ENCODE assay signal across 8 mouse cellular contexts in genomic region chr9:16221885-16222284, GRCm38 (mm10).
DNase-seq lines count a peak whose midpoint lies in the region; ATAC-seq and TF ChIP-seq lines count a peak whose summit lies in the region.

No protein-coding gene starts in this region.

- no peak for ATAC-seq in liver, postnatal 0 days

- no peak for TF ChIP-seq EP300 in liver, postnatal 0 days (IDR thresholded peaks at IDR 0.05; ENCODE audit: low read depth)

- no peak overlapping the region for H3K27ac ChIP-seq in liver, adult 2 months (replicated peaks; ENCODE audit: insufficient read depth, low read depth, low read length)
- H3K27ac ChIP-seq in liver, postnatal 0 days (ENCODE audit: low read depth), result no peak overlapping the region
- no peak overlapping the region for H3K27ac ChIP-seq in embryonic facial prominence, embryonic 10.5 days (replicated peaks)

- TF ChIP-seq CTCF in liver, adult 2 months (IDR thresholded peaks at IDR 0.05; ENCODE audit: low read depth, low read length), result no peak
- no peak for TF ChIP-seq CTCF in liver, postnatal 0 days (IDR thresholded peaks at IDR 0.05; ENCODE audit: low read depth)

- no peak overlapping the region for H3K4me2 ChIP-seq in liver, postnatal 0 days (ENCODE audit: low read depth, low read length)

- no peaks in the 10 kb centered on the region for H3K79me2 ChIP-seq in liver, adult 2 months (ENCODE audit: control insufficient read depth, insufficient read depth, low read length)

- no peaks in the 10 kb centered on the region for H3K9me3 ChIP-seq in liver, postnatal 0 days (ENCODE audit: low read length)
- H3K9me3 ChIP-seq in embryonic facial prominence, embryonic 10.5 days, result no peaks in the 10 kb centered on the region

- no peak overlapping the region for H3K9ac ChIP-seq in liver, adult 2 months (ENCODE audit: low read depth, low read length)
- H3K9ac ChIP-seq in liver, postnatal 0 days (replicated peaks), result no peak overlapping the region

- no peak overlapping the region for H3K4me3 ChIP-seq in liver, adult 2 months (ENCODE audit: insufficient read depth, low read depth, low read length)
- H3K4me3 ChIP-seq in liver, postnatal 0 days (ENCODE audit: low read depth, low read length), result no peak overlapping the region
- H3K4me3 ChIP-seq in embryonic facial prominence, embryonic 10.5 days, result no peak overlapping the region

- H3K27me3 ChIP-seq in liver, adult 2 months (ENCODE audit: control insufficient read depth, insufficient read depth, low read length), result no peaks in the 10 kb centered on the region
- H3K27me3 ChIP-seq in liver, postnatal 0 days (ENCODE audit: insufficient read depth, low read length), result no peaks in the 10 kb centered on the region
- no peaks in the 10 kb centered on the region for H3K27me3 ChIP-seq in embryonic facial prominence, embryonic 10.5 days (replicated peaks; ENCODE audit: low read depth, poor library complexity, severe bottlenecking)

- TF ChIP-seq POLR2A in liver, adult 2 months (IDR thresholded peaks at IDR 0.05; ENCODE audit: extremely low read depth, insufficient read depth, low read length), result no peak

- peak; percentile 84 for DNase-seq in liver, adult 2 months (ENCODE audit: extremely low read depth, low read depth, low spot score)
- DNase-seq in liver, postnatal 0 days, result no peak
- DNase-seq in brain, adult 2 months (ENCODE audit: low read depth, low spot score), result peak; percentile 84
- peak; percentile 83 to 90 for DNase-seq in cerebellum, postnatal 10 days
- DNase-seq in kidney, postnatal 14 days, result peak; percentile 7
- no peak for DNase-seq in c-Kit-positive CD71-positive TER-119-positive erythroid progenitor cells, embryonic 14.5 days (ENCODE audit: low spot score)
- DNase-seq in embryonic facial prominence, embryonic 10.5 days (ENCODE audit: low spot score), result no peak
- DNase-seq in lung, postnatal 25 days (ENCODE audit: low spot score), result no peak

- H3K4me1 ChIP-seq in liver, adult 2 months (ENCODE audit: control insufficient read depth, insufficient read depth, low read length), result no peaks in the 10 kb centered on the region; the same call in 1 of the 2 replicates
- H3K4me1 ChIP-seq in liver, postnatal 0 days (ENCODE audit: insufficient read depth), result no peaks in the 10 kb centered on the region
- H3K4me1 ChIP-seq in embryonic facial prominence, embryonic 10.5 days, result no peaks in the 10 kb centered on the region

- WGBS in liver, adult 2 months, result 35% methylated on average over 5 of the region's 5 CpGs
- 71% methylated on average over 5 of the region's 5 CpGs for WGBS in liver, postnatal 0 days (ENCODE audit: insufficient replicate concordance)
- WGBS in embryonic facial prominence, embryonic 10.5 days, result 63% methylated on average over 5 of the region's 5 CpGs

- no peaks in the 10 kb centered on the region for H3K36me3 ChIP-seq in liver, adult 2 months (ENCODE audit: control insufficient read depth, insufficient read depth, low read length)
- no peaks in the 10 kb centered on the region for H3K36me3 ChIP-seq in liver, postnatal 0 days (replicated peaks; ENCODE audit: insufficient read depth, low read length)
- H3K36me3 ChIP-seq in embryonic facial prominence, embryonic 10.5 days (replicated peaks), result no peaks in the 10 kb centered on the region

Comparison
In these comparisons a context has a peak if more than half of its experiments do, and no peak if none do; other contexts are left out.
1. DNase-seq: peak in liver, adult 2 months (single experiment), brain, adult 2 months (single experiment), cerebellum, postnatal 10 days (2 of 2) and kidney, postnatal 14 days (single experiment); none in liver, postnatal 0 days (single experiment), c-Kit-positive CD71-positive TER-119-positive erythroid progenitor cells, embryonic 14.5 days (single experiment), embryonic facial prominence, embryonic 10.5 days (single experiment) and lung, postnatal 25 days (single experiment).